Mouse (Mus musculus) NIH3T3 (cell line): ENCODE measurements at regions not wholly inside any gene's neighbourhood (a gene's known extent, or its start where the extent isn't known, plus 50 kb on each side); places are given as distances from the start of the nearest gene placed in this dataset.
"Not testable (repeated sequence)": the region's sequence is repeated elsewhere in the genome, so short reads cannot be mapped to it uniquely, and the experiment has no call there.

Experiments
- DNase-seq: peaks from one replicate; pipeline ENCODE4 v3.0.0-alpha.2; 2012; ENCODE audit warnings: low read depth

DNA sequence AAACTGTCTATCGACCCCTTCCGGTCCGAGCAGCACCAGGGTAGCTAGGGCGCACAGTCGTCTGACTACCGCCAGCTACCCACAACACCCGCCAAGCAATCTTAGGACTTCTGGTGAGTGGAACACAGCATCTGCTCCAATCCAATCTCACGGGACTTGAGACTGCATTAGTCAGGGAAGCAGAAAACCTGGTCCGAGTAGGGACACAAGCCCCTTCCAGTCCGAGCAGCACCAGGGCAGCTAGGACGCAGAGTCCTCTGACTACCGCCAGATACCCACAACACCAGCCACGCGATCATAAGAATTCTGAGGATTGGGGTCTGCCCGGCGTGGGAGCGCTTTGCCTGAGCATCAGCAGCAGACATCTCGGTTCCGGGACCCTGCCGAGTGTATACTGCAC lies 79.6 kb downstream of the Gm10715 start:
- DNase-seq: not testable (repeated sequence)

DNA sequence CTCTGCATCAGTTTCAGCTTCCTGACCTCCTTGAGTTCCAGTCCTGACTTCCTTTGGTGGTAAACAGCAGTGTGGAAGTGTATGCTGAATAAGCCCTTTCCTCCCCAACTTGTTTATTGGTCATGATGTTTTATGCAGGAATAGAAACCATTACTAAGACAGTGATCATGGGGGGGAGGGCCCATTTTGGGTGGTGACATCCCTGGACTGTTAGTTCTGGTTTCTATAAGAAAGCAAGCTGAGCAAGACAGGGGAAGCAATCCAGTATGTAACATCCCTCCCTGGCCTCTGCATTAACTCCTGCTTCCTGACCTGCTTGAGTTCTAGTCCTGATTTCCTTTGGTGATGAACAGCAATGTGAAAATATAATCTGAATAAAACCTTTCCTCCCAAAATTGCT lies 124.5 kb downstream of the Gm10715 start:
- DNase-seq: no peak

DNA sequence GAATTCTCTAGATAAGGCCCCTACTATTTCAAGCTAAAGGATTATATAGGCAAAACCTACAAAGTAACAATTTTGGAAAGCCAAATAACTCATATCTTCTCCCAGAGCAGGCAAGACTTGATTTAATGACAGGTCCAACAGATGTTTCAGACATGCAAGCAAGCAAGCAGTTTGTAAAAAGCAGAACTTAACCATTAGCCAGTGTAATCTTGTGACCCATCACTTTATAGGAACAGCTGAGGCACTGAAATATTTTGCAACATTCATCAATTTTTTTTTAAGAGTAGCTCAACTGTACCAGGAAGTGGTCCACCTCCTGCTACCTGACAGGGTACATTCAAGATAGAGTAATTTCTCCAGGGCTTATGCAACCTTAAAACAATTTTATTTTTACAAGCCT lies 147.7 kb downstream of the Gm10715 start:
- DNase-seq: no peak

DNA sequence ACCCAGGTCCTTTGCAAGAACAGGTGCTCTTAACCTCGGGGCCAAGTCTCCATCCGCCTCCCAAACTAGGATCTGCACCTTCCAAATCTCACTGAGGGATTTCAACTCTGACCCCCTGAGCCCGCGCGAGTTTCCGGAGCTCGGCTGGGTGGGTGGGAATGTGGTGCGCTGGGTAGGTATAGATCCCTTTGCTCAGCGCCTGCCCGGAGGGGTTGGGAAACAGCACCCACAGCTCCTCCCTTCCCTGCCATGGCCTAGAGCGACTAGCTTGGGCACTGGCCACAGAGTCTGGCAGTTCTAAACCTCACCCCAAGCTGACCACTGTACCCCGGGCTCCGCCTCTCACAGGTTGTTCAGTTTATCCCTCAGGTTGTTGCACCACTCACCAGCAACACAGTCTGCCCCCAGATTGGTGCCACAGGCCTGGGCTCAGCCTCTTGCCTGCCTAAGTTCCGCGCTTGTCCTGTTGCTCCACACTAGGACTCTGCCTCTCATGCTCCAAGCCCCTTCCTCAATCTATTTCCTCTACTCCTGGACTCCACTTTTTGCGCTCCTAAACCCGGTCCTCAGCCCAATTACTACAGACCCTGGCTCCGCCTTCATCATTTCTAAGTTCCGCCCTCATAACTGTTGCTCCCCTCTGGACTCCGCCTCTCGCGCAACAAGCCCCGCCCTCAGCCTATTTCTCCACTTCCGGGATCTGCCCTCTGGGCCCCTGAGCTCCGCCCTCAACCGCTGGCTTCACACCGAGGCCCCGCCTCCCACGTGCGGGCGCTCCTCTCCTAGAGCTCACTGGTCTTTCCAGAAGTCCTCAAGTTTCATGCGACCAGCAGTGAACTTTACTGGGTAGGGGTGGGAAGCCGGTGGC lies 135.6 kb upstream of the Alkbh8 start:
- no peak for DNase-seq

DNA sequence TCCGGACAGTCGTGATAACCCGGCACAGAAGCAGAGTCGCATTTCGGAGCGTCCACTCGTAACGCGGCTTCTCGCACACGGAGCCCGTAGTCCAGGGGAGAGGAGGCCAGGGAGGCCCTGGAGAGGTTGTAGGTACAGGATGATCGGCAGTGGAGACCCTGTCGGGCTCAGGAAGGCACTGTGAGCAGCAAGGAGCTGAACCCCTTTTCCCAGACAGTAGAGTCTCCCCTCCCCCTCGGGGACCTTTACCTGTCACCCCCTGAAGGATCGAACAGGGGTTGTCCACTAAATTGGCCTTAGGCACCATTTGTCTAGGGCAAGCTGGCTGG lies 135.0 kb upstream of the Alkbh8 start:
- not testable (repeated sequence) for DNase-seq

DNA sequence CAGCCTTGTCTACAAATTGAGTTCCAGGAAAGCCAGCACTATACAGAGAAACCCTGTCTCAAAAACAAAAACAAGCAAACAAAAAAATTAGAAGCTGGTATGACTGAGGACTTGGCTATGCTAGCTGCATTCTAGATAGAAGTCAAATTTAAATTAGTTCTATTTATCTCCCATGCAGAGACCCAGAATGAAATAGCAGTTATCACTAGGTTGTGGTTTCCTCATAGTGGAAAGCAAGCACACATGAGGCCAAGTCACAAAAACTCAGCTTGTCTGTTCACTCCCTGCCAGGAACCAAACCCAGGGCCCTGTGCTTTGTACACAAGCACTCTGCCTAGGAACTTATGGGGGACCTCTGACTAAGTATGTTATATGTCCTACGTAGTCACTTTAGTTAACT lies 126.8 kb upstream of the Alkbh8 start:
- DNase-seq: not testable (repeated sequence)

DNA sequence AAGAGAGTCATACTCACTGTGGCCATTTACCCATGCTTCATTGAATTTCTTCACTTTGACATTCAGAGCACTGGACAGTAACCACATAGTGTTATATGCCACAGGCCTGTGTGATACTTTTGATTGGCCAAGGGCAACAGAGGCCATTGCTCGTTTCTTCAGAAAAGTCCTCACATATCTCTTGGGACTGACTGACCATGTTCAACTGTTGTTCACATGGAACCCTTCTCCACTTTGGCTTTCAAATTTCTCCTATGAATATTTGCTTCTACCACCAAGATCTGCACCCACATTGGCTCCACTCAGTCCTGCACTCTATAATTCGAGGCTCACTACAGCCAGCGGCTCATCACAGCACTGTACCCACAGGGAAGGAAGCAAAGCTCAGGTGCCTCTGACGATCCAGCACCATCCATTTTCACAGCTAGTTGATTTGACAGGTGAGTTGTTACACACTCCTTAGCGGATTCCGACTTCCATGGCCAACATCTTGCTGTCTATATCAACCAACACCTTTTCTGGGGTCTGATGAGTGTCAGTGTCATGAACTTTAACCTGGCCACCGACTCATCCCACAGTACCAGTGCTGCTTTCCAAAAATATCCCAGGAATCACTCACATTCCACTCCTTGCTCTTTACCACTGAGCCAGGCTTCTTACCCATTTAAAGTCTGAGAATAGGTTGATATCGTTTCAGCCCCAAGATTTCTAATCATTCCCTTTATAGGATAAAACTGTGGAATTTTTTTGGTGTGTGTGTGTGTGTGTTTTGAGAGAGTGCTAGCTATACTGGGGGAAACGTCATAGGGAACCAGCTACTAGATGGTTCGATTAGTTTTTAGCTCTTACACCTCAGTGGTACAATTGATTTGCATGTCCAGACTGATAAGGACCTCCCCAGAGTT lies 76.3 kb upstream of the Alkbh8 start:
- peak; percentile 93 for DNase-seq

DNA sequence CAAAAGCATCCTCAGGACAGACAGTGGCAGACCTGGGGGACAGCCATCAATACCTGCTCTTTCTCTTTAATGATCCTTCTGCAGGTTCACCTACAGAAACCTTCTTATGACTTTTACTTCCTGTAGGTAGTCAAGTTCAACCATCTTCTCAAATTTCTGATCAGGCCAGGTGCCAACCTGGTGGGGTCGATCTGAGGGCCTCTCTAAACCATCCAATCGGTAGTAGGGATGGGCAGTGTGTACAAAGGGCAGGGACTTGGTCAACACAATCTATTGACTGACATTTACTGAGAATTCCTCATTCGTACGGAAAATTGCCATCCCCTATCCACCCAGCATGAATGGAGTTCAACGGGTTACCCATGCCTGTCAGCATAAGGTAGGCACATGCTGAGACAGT lies 74.8 kb upstream of the Alkbh8 start:
- no peak for DNase-seq

DNA sequence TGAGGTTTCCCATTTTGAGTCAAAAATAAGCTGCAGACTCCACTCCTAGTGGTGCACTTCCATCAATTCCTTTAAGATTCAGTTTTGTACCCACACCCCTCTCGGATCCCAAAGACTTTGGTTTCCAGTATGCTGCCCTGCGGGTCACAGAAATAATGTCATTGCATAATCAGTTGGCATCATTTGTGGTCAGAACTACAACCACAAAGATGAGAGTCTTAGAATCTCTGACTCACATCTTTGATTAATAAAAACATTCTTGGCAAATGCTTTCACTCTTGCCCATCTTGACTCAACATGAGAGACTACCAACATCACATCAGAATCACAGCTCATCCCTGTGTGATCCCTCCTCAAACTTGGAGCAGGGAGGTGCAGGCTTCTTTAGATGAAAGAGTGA lies 74.1 kb upstream of the Alkbh8 start:
- DNase-seq: peak; percentile 52

DNA sequence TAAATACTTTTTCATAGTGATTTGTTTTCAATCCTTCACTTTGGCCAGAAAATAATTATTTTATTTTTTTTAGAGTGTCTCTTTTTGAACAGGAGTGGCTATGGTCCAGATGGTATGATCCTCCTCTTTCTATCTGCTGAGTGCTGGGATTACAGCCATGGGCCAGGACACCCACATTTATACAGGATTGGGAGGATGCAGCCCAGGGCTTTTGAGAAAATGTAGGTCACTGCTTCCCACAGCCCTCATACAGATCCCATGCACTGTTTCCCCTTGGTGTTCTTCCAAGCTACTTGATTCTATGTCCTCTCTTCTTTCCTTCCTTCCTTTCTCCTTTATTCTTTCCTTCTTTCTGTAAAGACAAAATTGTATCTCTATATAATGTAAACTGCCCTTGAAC lies 70.5 kb upstream of the Alkbh8 start:
- no peak for DNase-seq

DNA sequence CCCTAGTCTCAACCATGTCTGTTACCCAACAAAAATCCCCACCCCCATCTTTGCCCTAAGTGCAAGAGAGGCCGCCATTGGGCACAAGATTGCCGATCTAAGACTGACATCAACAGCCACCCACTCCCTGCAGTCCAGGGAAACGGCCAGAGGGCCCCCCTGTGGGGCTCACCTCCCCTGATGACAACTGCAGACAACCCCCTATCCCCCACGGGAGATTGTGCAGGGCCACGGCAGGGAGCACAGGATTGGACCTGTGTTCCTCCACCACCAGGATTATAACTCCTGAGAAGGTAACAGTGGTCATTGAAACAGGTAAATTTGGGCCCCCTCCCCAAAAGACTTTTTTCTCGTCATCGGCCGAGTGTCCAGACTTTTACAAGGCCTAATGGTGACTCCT lies 54.4 kb upstream of the Alkbh8 start:
- DNase-seq: not testable (repeated sequence)

DNA sequence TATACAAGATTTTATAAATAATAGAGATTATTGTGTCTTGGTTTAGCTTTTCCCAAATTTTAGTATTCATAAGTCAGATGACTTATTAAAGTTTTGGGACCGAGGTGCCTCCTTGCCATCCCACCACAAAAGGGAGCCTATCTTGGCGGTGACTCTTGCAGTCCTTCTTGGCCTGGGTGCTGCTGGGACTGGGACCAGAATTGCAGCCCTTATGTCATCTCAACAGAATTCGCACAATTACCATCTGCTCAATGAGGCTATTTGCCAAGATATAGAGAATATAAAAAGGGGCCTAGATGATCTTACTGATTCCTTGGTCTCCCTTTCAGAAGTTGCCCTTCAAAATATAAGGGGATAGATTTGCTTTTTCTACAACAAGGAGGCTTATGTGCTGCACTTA lies 53.0 kb upstream of the Alkbh8 start:
- not testable (repeated sequence) for DNase-seq

DNA sequence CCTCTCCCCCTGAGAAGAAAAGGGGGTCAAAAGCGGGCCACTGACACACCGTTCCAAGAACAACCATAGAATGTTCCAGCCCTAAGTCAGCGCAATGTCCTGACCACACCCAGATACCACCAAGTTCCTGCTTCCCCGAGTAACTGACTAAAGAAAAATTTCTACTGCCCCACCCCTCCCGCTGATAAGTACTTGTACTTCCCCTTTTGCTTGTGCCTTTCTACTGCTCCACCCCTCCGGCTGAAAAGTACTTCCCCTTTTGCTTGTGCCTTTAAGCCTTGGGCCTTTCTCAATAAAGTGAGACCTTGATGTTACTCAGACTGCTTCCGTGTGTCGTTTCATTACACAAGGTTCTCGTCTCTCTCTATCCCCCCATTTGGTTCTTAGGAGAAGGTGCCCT lies 51.6 kb upstream of the Alkbh8 start:
- not testable (repeated sequence) for DNase-seq
